Mouse (Mus musculus) urinary bladder, adult 2 months (tissue): ENCODE data around the gene Gm21746. TPM values are rescaled to one million over a fixed set of nuclear protein-coding genes. Genes with fewer than 3 reads are reported as not detected.
"Not testable (repeated sequence)": the region's sequence is repeated elsewhere in the genome, so short reads cannot be mapped to it uniquely, and the experiment has no call there.

Experiments
- DNase-seq: peaks from one replicate; pipeline ENCODE4 v3.0.0; 2022; ENCODE audit warnings: low spot score
- polyA plus RNA-seq: library from polyadenylated mRNA; depleted of rRNA; stranded (reverse); fragments of >200 nt; gene quantifications from 2 replicates; pipeline ENCODE4 v1.2.3, GENCODE M21; 2012; rRNA removed

The Gm21746 gene
- polyA plus RNA-seq = not detected in 2 replicates

DNA sequence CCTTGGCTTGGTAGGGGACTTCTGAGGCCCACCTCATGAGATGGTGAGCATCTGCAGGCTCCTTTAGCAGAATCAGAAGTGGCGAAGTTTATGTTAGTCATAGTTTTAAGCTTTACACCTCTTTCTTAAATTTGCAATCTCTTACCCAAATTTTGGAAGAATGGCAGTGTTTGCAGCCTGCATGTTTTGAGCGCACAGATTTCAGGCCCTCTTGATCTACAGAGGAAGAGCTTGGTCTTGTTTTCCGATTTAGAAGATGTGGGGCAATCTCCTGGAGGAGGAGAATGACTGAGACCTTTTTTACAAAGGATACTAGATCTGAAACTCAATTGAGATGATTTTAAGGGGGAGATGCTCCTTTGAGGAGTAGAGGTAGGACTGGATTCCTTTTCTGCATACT lies at the start of gene Gm21746:
Gene Gm21746 (minus strand): TSS at position 101 of the 400 bp plus-strand sequence.
- DNase-seq = not testable (repeated sequence)

DNA sequence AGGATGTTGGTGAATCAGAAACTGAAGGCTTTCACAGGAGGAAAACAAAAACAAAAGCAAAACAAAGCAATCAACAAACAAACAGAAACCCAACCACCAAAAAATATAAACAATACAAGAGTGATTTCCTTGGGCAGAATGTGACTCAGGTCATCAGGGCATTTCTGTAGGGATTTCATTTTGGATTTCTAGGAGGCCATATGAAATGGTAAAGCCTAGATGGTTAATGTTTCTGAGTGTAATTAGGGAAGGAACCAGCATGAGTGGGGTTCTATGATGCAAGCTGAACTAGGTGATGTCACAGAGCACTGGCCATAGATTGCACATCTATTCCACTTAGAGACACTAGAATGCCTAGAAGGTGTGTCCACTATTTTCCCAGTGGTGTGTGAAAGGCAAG lies 29.0 kb upstream of the Gm21746 start, which contains the start of gene Gm20873:
Gene Gm20873 (plus strand): TSS at position 301 of the 400 bp plus-strand sequence.
- DNase-seq = not testable (repeated sequence)

Other genes starting within 250 kb of the Gm21746 start
- gene Gm20873, start 29.1 kb upstream of the Gm21746 start, polyA plus RNA-seq = not detected in 2 replicates